Mouse (Mus musculus): Measurements from ENCODE around the gene Icam5. TPM values are rescaled to one million over a fixed set of nuclear protein-coding genes. Genes with fewer than 3 reads are reported as not detected.

The Icam5 gene
- total RNA-seq, 2 experiments from 2014 or later, result 230 to 248 TPM

GRCm38 (mm10) chr9:21075625-21076024, 43.8 kb downstream of the Icam5 start:
- TF ChIP-seq CTCF (IDR thresholded peaks at IDR 0.05), result no peak
- intact Hi-C loops (cut with DNase I), result no loop called here
- no peak overlapping the region for H3K4me3 ChIP-seq
- no peak overlapping the region for H3K27ac ChIP-seq
- DNase-seq (ENCODE audit: extremely low spot score in 1 of 2, low spot score in 2 of 2), result no peak

DNA sequence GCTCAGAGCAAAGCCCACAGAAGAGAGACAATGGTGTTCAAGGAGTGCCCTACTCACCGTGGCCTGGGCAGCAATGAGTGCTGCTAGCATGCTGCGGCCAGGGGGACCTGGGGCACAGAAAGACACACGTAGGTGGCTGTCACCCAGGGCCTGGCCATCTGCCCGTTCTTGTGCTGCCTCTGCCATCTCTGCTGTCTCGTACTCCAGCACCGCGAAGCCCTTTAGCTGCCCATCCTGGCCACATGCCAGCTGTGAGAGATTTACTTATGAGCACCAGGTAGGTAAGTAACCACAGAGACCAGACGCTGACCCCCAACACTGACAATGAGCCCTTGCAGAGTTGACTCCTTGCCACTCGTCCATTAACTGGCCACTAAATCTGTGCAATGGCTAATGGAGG, 49.3 kb downstream of the Icam5 start:
- H3K27ac ChIP-seq, result no peak overlapping the region
- intact Hi-C loops (cut with DNase I), result no loop called here
- no peak overlapping the region for H3K4me3 ChIP-seq
- no peak for DNase-seq (ENCODE audit: extremely low spot score in 1 of 2, low spot score in 2 of 2)
- TF ChIP-seq CTCF (IDR thresholded peaks at IDR 0.05), result no peak

- intact Hi-C loops (cut with DNase I), result no loop called here
- no peak for TF ChIP-seq CTCF (IDR thresholded peaks at IDR 0.05)
- Histone ChIP-seq H3K4me3 (no peak overlapping the region), H3K27ac (no peak overlapping the region)
- DNase-seq (ENCODE audit: extremely low spot score in 1 of 2, low spot score in 2 of 2), result no peak
These were observed 51.5 kb downstream of the Icam5 start for GRCm38 (mm10) chr9:21083324-21083723.

Small RNAs within 50 kb of the gene (microRNA-seq; reads per million reads assigned to microRNA genes)
- gene Mir1900 (0 reads per million in 2 experiments), gene Mir7082 (0.48 to 0.49 reads per million in 2 experiments)

Other genes with a start within 250 kb of the Icam5 start
- gene Col5a3, start 217.0 kb upstream of the Icam5 start, total RNA-seq (2021), result 1 to 10 TPM; 1.4 to 1.7 TPM
- gene Rdh8, start 213.6 kb upstream of the Icam5 start, total RNA-seq (2021), result not detected
- 10 to 100 TPM; 84.3 to 88.2 TPM for gene A230050P20Rik, start 163.4 kb upstream of the Icam5 start, total RNA-seq (2021)
- gene Angptl6, start 152.3 kb upstream of the Icam5 start, total RNA-seq (2021), result 10 to 100 TPM in 1 of 2 experiments, 1 to 10 TPM in 1; 9.8 to 10.1 TPM
- 10 to 100 TPM; 25.6 to 26.3 TPM for gene Ppan, start 143.9 kb upstream of the Icam5 start, total RNA-seq (2021)
- gene Eif3g, start 133.4 kb upstream of the Icam5 start, total RNA-seq (2021), result 100 to 1,000 TPM; 118 to 122 TPM
- gene Dnmt1, start 72.2 kb upstream of the Icam5 start, total RNA-seq (2021), result 10 to 100 TPM; 44.5 to 44.6 TPM
- gene S1pr2, start 55.3 kb upstream of the Icam5 start, total RNA-seq (2021), result 1 to 10 TPM; 3.2 to 4.4 TPM
- 10 to 100 TPM; 59.2 to 64.2 TPM for gene Mrpl4, start 29.3 kb upstream of the Icam5 start, total RNA-seq (2021)
- gene Icam1, start 16.1 kb upstream of the Icam5 start, total RNA-seq (2021), result 1 to 10 TPM; 2.0 to 3.6 TPM
- gene Icam4, start 2.7 kb upstream of the Icam5 start, total RNA-seq (2021), result 1 to 10 TPM; 1.5 to 1.6 TPM
- 1 to 10 TPM in 1 of 2 experiments, not detected in 1; 1.3 TPM for gene Zglp1, start 35.0 kb downstream of the Icam5 start, total RNA-seq (2021)
- gene Gm49373, start 41.0 kb downstream of the Icam5 start, total RNA-seq (2021), result 1 to 10 TPM; 1.7 to 3.2 TPM
- gene Fdx1l, start 41.5 kb downstream of the Icam5 start, total RNA-seq (2021), result 10 to 100 TPM; 62.4 to 64.3 TPM
- 1 to 10 TPM; 2.2 to 4.2 TPM for gene Gm38431, start 59.9 kb downstream of the Icam5 start, total RNA-seq (2021)
- 10 to 100 TPM; 28.0 to 29.0 TPM for gene Raver1, start 59.9 kb downstream of the Icam5 start, total RNA-seq (2021)
- gene Tyk2, start 99.2 kb downstream of the Icam5 start, total RNA-seq (2021), result 10 to 100 TPM; 13.2 to 14.6 TPM
- 100 to 1,000 TPM; 141 to 143 TPM for gene Cdc37, start 117.9 kb downstream of the Icam5 start, total RNA-seq (2021)
- gene Pde4a, start 133.6 kb downstream of the Icam5 start, total RNA-seq (2021), result 100 to 1,000 TPM; 101 to 106 TPM
- gene Keap1, start 207.3 kb downstream of the Icam5 start, total RNA-seq (2021), result 10 to 100 TPM; 53.0 to 53.7 TPM
- 1 to 10 TPM; 6.8 to 8.3 TPM for gene S1pr5, start 216.4 kb downstream of the Icam5 start, total RNA-seq (2021)
- gene Atg4d, start 233.2 kb downstream of the Icam5 start, total RNA-seq (2021), result 10 to 100 TPM; 45.3 to 49.5 TPM

All from left cerebral cortex, adult 2 months (tissue).